Mouse (Mus musculus) lung, postnatal 0 days (tissue): ENCODE results near the gene Gpc1. TPM values are rescaled to one million over a fixed set of nuclear protein-coding genes. Genes with fewer than 3 reads are reported as not detected.

Experiments used
- ATAC-seq: fragments of 200-750 bp; cut with Nextera tagmentation; 2 replicates; pipeline ENCODE4 v1.8.0; 2017; ENCODE audit warnings: moderate library complexity
- DNase-seq: peaks from one replicate; pipeline ENCODE4 v3.0.0-alpha.2; 2016; ENCODE audit warnings: low spot score
- H3K27ac ChIP-seq: fragments of 300-500 bp; sonication (generic); 2 replicates; pipeline ENCODE4 v1.5.1; 2014; ENCODE audit warnings: antibody characterized with exemption, mild to moderate bottlenecking, low read length, mixed read lengths
- H3K27me3 ChIP-seq: fragments of 300-500 bp; sonication (generic); replicated peaks from 2 replicates; pipeline ENCODE4 v1.6.1; 2014; ENCODE audit warnings: low read length, mixed read lengths; ENCODE audit not compliant: insufficient read depth
- H3K36me3 ChIP-seq: fragments of 300-500 bp; sonication (generic); 2 replicates; pipeline ENCODE4 v1.6.1; 2014; ENCODE audit warnings: low read length, mixed read lengths; ENCODE audit not compliant: insufficient read depth
- H3K4me1 ChIP-seq: fragments of 300-500 bp; sonication (generic); 2 replicates; pipeline ENCODE4 v1.6.1; 2014; ENCODE audit warnings: antibody characterized with exemption, low read depth, low read length, mixed read lengths; ENCODE audit not compliant: insufficient read depth
- H3K4me2 ChIP-seq: fragments of 300-500 bp; sonication (generic); replicated peaks from 2 replicates; pipeline ENCODE4 v1.6.1; 2014; ENCODE audit warnings: low read depth, mild to moderate bottlenecking, low read length, moderate library complexity, mixed read lengths
- H3K4me3 ChIP-seq: fragments of 300-500 bp; sonication (generic); 2 replicates; pipeline ENCODE4 v1.5.1; 2014; ENCODE audit warnings: low read depth, low read length
- H3K9ac ChIP-seq: fragments of 300-500 bp; sonication (generic); replicated peaks from 2 replicates; pipeline ENCODE4 v1.6.1; 2014; ENCODE audit warnings: low read depth, mild to moderate bottlenecking
- H3K9me3 ChIP-seq: fragments of 300-500 bp; sonication (generic); 2 replicates; pipeline ENCODE4 v1.6.1; 2016; ENCODE audit warnings: low read length, mixed read lengths
- CTCF ChIP-seq: IDR thresholded peaks from 2 replicates; pipeline ENCODE4 v1.5.1; 2016; ENCODE audit warnings: antibody characterized with exemption, mild to moderate bottlenecking
- EP300 ChIP-seq: IDR thresholded peaks from 2 replicates; pipeline ENCODE4 v1.6.1; 2016; ENCODE audit warnings: antibody characterized with exemption, mild to moderate bottlenecking, control low read depth
- WGBS: fragments of 180-500 bp; shearing (Covaris S2); extraction: QIAGEN DNeasy Blood & Tissue Kit; methylation state at CpG from one replicate; pipeline ENCODE4 v1.1.7; 2014; 5-methylcytosine and 5-hydroxymethylcytosine counted together
- polyA plus RNA-seq: library from polyadenylated mRNA; unstranded; fragments of >200 nt; fragmentation: Nextera tagmentation; extraction: Ambion mirVana; gene quantifications from 2 replicates; pipeline ENCODE4 v1.2.1, GENCODE M21; 2015

Gpc1 gene
- polyA plus RNA-seq, 1 experiment from 2014 or later, result 11.0 TPM

GRCm38 (mm10) chr1:92888901-92889655, 57.6 kb downstream of the Gpc1 start:
- WGBS, result 69% methylated on average over 7 of the region's 7 CpGs
- no peaks in the 10 kb centered on the region for H3K27me3 ChIP-seq
- no peak for ATAC-seq
- H3K36me3 ChIP-seq, result no peaks in the 10 kb centered on the region
- no peaks in the 10 kb centered on the region for H3K4me1 ChIP-seq
- DNase-seq, result no peak
- H3K9ac ChIP-seq, result no peak overlapping the region
- no peak overlapping the region for H3K27ac ChIP-seq
- H3K4me3 ChIP-seq, result no peak overlapping the region
- TF ChIP-seq EP300 (no peak), CTCF (no peak)
- no peak overlapping the region for H3K4me2 ChIP-seq
- H3K9me3 ChIP-seq, result no peaks in the 10 kb centered on the region

DNA sequence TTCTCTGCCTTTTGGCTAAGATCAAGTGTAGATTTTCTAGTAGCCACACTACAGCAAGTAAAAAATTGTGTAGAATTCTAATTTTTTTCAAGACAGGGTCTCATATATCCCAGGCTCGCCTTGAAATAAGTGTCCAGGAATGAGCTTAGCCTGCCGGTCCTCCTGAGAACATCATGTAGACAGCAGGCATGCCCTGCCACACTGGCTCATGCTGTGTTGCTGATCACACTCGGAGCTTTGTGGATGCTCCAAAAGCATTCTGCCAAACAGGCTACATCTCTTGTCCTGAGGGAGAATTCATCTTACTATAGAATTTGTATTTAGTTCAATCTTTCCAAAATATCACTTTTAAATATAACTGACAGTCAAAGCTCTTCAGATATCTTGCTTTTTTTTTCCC, 61.3 kb downstream of the Gpc1 start:
- no peak for TF ChIP-seq CTCF
- no peak for TF ChIP-seq EP300

GRCm38 (mm10) chr1:92893896-92894295, 62.5 kb downstream of the Gpc1 start:
- H3K27me3 ChIP-seq, result no peaks in the 10 kb centered on the region
- ATAC-seq (no peak), DNase-seq (no peak)
- no peaks in the 10 kb centered on the region for H3K9me3 ChIP-seq
- 57% methylated on average over 3 of the region's 3 CpGs for WGBS
- no peak overlapping the region for H3K4me2 ChIP-seq
- TF ChIP-seq EP300, result no peak
- no peak for TF ChIP-seq CTCF
- H3K27ac ChIP-seq, result no peak overlapping the region
- no peaks in the 10 kb centered on the region for H3K36me3 ChIP-seq
- H3K4me3 ChIP-seq, result no peak overlapping the region
- H3K4me1 ChIP-seq, result no peaks in the 10 kb centered on the region
- no peak overlapping the region for H3K9ac ChIP-seq

More for the DNA sequence above, 61.3 kb downstream of the Gpc1 start:
- DNase-seq (no peak), ATAC-seq (no peak)
- H3K27me3 ChIP-seq, result no peaks in the 10 kb centered on the region
- 53% methylated on average over 3 of the region's 3 CpGs for WGBS
- H3K4me3 ChIP-seq, result no peak overlapping the region
- H3K4me2 ChIP-seq, result no peak overlapping the region
- no peak overlapping the region for H3K27ac ChIP-seq
- no peaks in the 10 kb centered on the region for H3K4me1 ChIP-seq
- H3K9ac ChIP-seq, result no peak overlapping the region
- H3K36me3 ChIP-seq, result no peaks in the 10 kb centered on the region
- H3K9me3 ChIP-seq, result no peaks in the 10 kb centered on the region

- WGBS, result 8% methylated on average over 3 of the region's 3 CpGs
- no peaks in the 10 kb centered on the region for H3K4me1 ChIP-seq
- DNase-seq (peak; percentile 75), ATAC-seq (peak; percentile 66)
- H3K4me3 ChIP-seq, result no peak overlapping the region
- no peak overlapping the region for H3K9ac ChIP-seq
- H3K27me3 ChIP-seq, result no peaks in the 10 kb centered on the region
- H3K27ac ChIP-seq, result no peak overlapping the region
- H3K4me2 ChIP-seq, result no peak overlapping the region
- H3K36me3 ChIP-seq, result no peaks in the 10 kb centered on the region
- no peaks in the 10 kb centered on the region for H3K9me3 ChIP-seq
- TF ChIP-seq CTCF (peak; percentile 94), EP300 (no peak)
Observed at GRCm38 (mm10) chr1:92895089-92895488, 63.6 kb downstream of the Gpc1 start.

- no peak within 1 kb of the TSS for H3K9ac ChIP-seq
- DNase-seq (peak; percentile 83), ATAC-seq (peak; percentile 16; the same call in 1 of the 2 replicates)
- H3K4me1 ChIP-seq, result peaks cover 4% of the 10 kb centered on the region; the same call in 1 of the 2 replicates
- no peaks in the 10 kb centered on the region for H3K9me3 ChIP-seq
- H3K4me3 ChIP-seq, result no peak within 1 kb of the TSS
- no peaks in the 10 kb centered on the region for H3K36me3 ChIP-seq
- TF ChIP-seq CTCF (no peak), EP300 (no peak)
- WGBS, result 2% methylated on average over 15 of the region's 15 CpGs
- H3K27ac ChIP-seq, result no peak within 1 kb of the TSS
- H3K4me2 ChIP-seq, result peak within 1 kb of the TSS; percentile 42
- no peaks in the 10 kb centered on the region for H3K27me3 ChIP-seq
Observed at GRCm38 (mm10) chr1:92902786-92903185, 71.3 kb downstream of the Gpc1 start, which contains the start of gene Ankmy1. Ankmy1 (minus strand) TSS chr1:92902906.

DNA sequence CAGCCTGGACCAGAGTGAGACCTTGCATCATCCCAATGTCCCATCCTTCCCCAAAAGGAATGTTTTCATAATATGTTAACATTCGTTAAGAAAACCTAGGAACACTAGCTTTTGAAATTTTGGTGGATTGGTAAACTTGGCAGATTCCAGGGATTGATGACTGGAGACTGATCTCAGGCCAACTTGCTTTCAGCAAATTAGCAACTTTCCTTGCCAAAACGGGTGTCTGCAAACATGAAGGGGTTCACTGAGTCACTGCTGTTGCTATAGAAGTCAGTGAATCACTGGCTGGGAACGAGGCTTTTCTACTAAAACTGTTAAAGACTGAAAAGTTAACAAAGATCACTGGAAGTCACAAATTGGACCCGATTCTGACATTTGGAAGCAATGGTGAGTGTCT, 72.2 kb downstream of the Gpc1 start:
- no peak for ATAC-seq

More for the DNA sequence above, 72.2 kb downstream of the Gpc1 start:
- Histone ChIP-seq H3K9ac (no peak overlapping the region), H3K4me3 (no peak overlapping the region), H3K4me1 (peaks cover 6% of the 10 kb centered on the region; the same call in 1 of the 2 replicates), H3K27me3 (no peaks in the 10 kb centered on the region), H3K36me3 (no peaks in the 10 kb centered on the region), H3K9me3 (no peaks in the 10 kb centered on the region), H3K4me2 (no peak overlapping the region), H3K27ac (no peak overlapping the region)
- peak; percentile 77 for DNase-seq
- 58% methylated on average over 4 of the region's 4 CpGs for WGBS
- TF ChIP-seq CTCF (no peak), EP300 (peak; percentile 50)
